ENCODE assay signal across 7 mouse cellular contexts in the genomic region with DNA sequence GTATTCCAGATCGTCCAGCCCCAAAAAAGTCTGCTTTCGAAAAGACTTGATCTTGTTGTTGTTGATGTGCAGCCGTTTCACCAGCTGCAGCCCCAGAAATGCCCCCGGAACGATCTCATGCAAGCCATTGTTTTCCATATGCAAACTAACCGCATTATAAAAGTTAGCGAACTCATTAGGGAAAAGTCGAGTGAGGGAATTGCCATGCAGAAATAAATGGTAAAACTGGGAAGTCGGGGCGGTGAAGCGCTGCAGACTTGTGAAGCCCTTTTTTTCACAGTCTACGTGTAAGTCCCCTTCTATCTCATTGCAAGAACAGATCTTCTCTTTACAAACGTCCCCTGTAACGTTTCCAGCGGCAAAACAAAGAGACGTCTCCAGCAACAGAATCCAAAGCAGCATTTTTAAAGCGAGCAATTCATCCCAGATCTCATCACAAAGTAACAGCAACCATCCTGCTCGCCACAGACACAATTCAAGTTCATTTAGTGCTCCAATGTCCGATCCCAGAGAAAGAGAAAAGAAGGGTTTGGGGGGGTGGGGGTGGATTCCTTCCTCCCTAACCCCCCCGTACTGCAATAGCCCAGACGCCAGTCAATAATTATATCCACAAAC. TPM values are rescaled to one million over a fixed set of nuclear protein-coding genes. Genes with fewer than 3 reads are reported as not detected.
DNase-seq lines count a peak whose midpoint lies in the region; ATAC-seq and TF ChIP-seq lines count a peak whose summit lies in the region.

No protein-coding gene starts in this region.

- peak; percentile 4 for DNase-seq in lung, embryonic 14.5 days
- DNase-seq in lung, postnatal 14 days, result no peak
- peak; percentile 24 for DNase-seq in forebrain, embryonic 10.5 days (ENCODE audit: extremely low spot score, low spot score)
- peak; percentile 21 to 27 for DNase-seq in layer of hippocampus, postnatal 10 days (ENCODE audit: low spot score in 2 of 2)
- no peak for DNase-seq in ovary, postnatal 36 days (ENCODE audit: low spot score)
- DNase-seq in ovary, adult 18-20 months (ENCODE audit: low spot score), result no peak

- H3K9me3 ChIP-seq in lung, embryonic 14.5 days (ENCODE audit: low read depth, low read length), result no peaks in the 10 kb centered on the region
- no peaks in the 10 kb centered on the region for H3K9me3 ChIP-seq in forebrain, embryonic 10.5 days

- H3K27me3 ChIP-seq in lung, embryonic 14.5 days (ENCODE audit: insufficient read depth, low read length), result peaks cover 40% of the 10 kb centered on the region
- peaks cover 37% of the 10 kb centered on the region for H3K27me3 ChIP-seq in forebrain, embryonic 10.5 days (ENCODE audit: poor library complexity, severe bottlenecking)

- peak overlapping the region; percentile 32 for H3K4me3 ChIP-seq in lung, embryonic 14.5 days (ENCODE audit: low read depth, low read length)
- H3K4me3 ChIP-seq in forebrain, embryonic 10.5 days, result peak overlapping the region; percentile 60
- peak overlapping the region; percentile 63 for H3K4me3 ChIP-seq in olfactory bulb, adult 2 months (ENCODE audit: insufficient read depth, low read depth, low read length)

- no peak for ATAC-seq in lung, embryonic 14.5 days (ENCODE audit: insufficient read depth)

- TF ChIP-seq POLR2A in olfactory bulb, adult 2 months (IDR thresholded peaks at IDR 0.05; ENCODE audit: insufficient read depth, low read depth, low read length), result no peak

- 6% methylated on average over 21 of the region's 21 CpGs for WGBS in lung, embryonic 14.5 days
- 1% methylated on average over 21 of the region's 21 CpGs for WGBS in forebrain, embryonic 10.5 days
- WGBS in olfactory bulb, adult 2 months, result 1% methylated on average over 21 of the region's 21 CpGs

- H3K36me3 ChIP-seq in lung, embryonic 14.5 days (ENCODE audit: insufficient read depth), result no peaks in the 10 kb centered on the region
- H3K36me3 ChIP-seq in forebrain, embryonic 10.5 days (replicated peaks), result no peaks in the 10 kb centered on the region

- no peak for TF ChIP-seq CTCF in lung, embryonic 14.5 days (IDR thresholded peaks at IDR 0.05; ENCODE audit: low read depth)
- TF ChIP-seq CTCF in olfactory bulb, adult 2 months (IDR thresholded peaks at IDR 0.05; ENCODE audit: insufficient read depth, low read depth, low read length), result no peak

- peak overlapping the region; percentile 60 for H3K4me2 ChIP-seq in lung, embryonic 14.5 days

- no peaks in the 10 kb centered on the region for H3K4me1 ChIP-seq in lung, embryonic 14.5 days (ENCODE audit: insufficient read depth)
- H3K4me1 ChIP-seq in forebrain, embryonic 10.5 days, result peaks cover 40% of the 10 kb centered on the region
- no peaks in the 10 kb centered on the region for H3K4me1 ChIP-seq in olfactory bulb, adult 2 months (ENCODE audit: control insufficient read depth, insufficient read depth, low read length)

- no peak overlapping the region for H3K27ac ChIP-seq in lung, embryonic 14.5 days (ENCODE audit: low read depth)
- H3K27ac ChIP-seq in forebrain, embryonic 10.5 days, result peak overlapping the region; percentile 78
- peak overlapping the region; percentile 54; the same call in 1 of the 2 replicates for H3K27ac ChIP-seq in olfactory bulb, adult 2 months (ENCODE audit: insufficient read depth, low read depth, low read length)

- no peak overlapping the region for H3K9ac ChIP-seq in lung, embryonic 14.5 days

RNA-seq across cellular contexts. Expression of a gene that starts 1.0 kb away (rescaled TPM):
- polyA plus RNA-seq in lung, embryonic 14.5 days (2014; fragmentation: Nextera tagmentation; extraction: Ambion mirVana), result 0.09 and 0.12 TPM in 2 replicates
- 1.9 and 2.2 TPM in 2 replicates for polyA plus RNA-seq in forebrain, embryonic 10.5 days (2016; fragmentation: Nextera tagmentation; extraction: Ambion mirVana)
- 10 to 100 TPM; 55.0 TPM for total RNA-seq in layer of hippocampus, postnatal 10 days (2021)
- polyA plus RNA-seq in olfactory bulb, adult 2 months (2012; ENCODE audit: insufficient read depth, insufficient read length, low replicate concordance, missing spikeins), result not detected in 2 replicates

Comparison
In these comparisons a context has a peak if more than half of its experiments do, and no peak if none do; other contexts are left out.
1. DNase-seq: peak in lung, embryonic 14.5 days (single experiment), forebrain, embryonic 10.5 days (single experiment) and layer of hippocampus, postnatal 10 days (2 of 2); none in lung, postnatal 14 days (single experiment), ovary, postnatal 36 days (single experiment) and ovary, adult 18-20 months (single experiment).
2. Peak in every context shown above with its lines, with median percentiles within 50 percentile points of each other: H3K4me3 ChIP-seq.